Mouse (Mus musculus): Measurements from ENCODE around the gene Krtap28-10. TPM values are rescaled to one million over a fixed set of nuclear protein-coding genes. Genes with fewer than 3 reads are reported as not detected.

Gene Krtap28-10
- total and polyA plus RNA-seq, 3 experiments: not detected

- peaks cover 0 to 4% of the 10 kb centered on the region in 2 experiments; a peak in 1 of 4 replicates for H3K4me1 ChIP-seq (ENCODE audit: control insufficient read depth in 1 of 2, insufficient read depth in 2 of 2)
- H3K9me3 ChIP-seq (replicated peaks; ENCODE audit: low read length): no peaks in the 10 kb centered on the region
- TF ChIP-seq MAFK (IDR thresholded peaks at IDR 0.05; ENCODE audit: insufficient replicate concordance, low read length) (no peak), HCFC1 (IDR thresholded peaks at IDR 0.05; ENCODE audit: low read depth, low read length) (no peak), ETS1 (conservative IDR thresholded peaks at IDR 0.05; ENCODE audit: low read depth, low read length) (no peak), KAT2A (IDR thresholded peaks at IDR 0.05; ENCODE audit: insufficient replicate concordance, low read length) (no peak), GABPA (IDR thresholded peaks at IDR 0.05; ENCODE audit: insufficient replicate concordance, low read depth, low read length) (no peak)
- no peaks in the 10 kb centered on the region for H3K27me3 ChIP-seq (replicated peaks)
- H3K9ac ChIP-seq (ENCODE audit: insufficient read depth, low read depth): no peak overlapping the region
- H3K36me3 ChIP-seq (replicated peaks in 1 of 2; ENCODE audit: control insufficient read depth in 1 of 2, insufficient read depth in 1 of 2, low read length in 1 of 2): no peaks in the 10 kb centered on the region
- no peaks in the 10 kb centered on the region for H3K79me2 ChIP-seq (replicated peaks; ENCODE audit: control insufficient read depth, extremely low read depth, insufficient read depth, poor library complexity, severe bottlenecking)
- no peak for DNase-seq (ENCODE audit: extremely low read depth)
- dilution Hi-C loops (cut with MboI; ENCODE audit: extremely low pct_ligation_motif_present, extremely low pct_unique_long_range_greater_than_20kb, low sequenced_read_pairs): no loop called here
- H3K4me3 ChIP-seq (replicated peaks in 1 of 3; ENCODE audit: low read depth in 2 of 3, low read length in 2 of 3, poor library complexity in 1 of 3): no peak overlapping the region
- H3K4me2 ChIP-seq (ENCODE audit: insufficient read depth, low read depth, poor library complexity, severe bottlenecking): no peak overlapping the region; the same call in 1 of the 2 replicates
- in situ Hi-C loops (cut with MboI; ENCODE audit: low pct_ligation_motif_present, low pct_unique_long_range_greater_than_20kb, low sequenced_read_pairs): no loop called here
- H3K27ac ChIP-seq (ENCODE audit: insufficient read depth, low read depth): no peak overlapping the region
Measured at GRCm38 (mm10) chr1:83075526-83076189, 33.4 kb upstream of the Krtap28-10 start.

GRCm38 (mm10) chr1:83067205-83067604, 24.9 kb upstream of the Krtap28-10 start:
- Histone ChIP-seq H3K27ac (ENCODE audit: insufficient read depth, low read depth) (no peak overlapping the region), H3K79me2 (replicated peaks; ENCODE audit: control insufficient read depth, extremely low read depth, insufficient read depth, poor library complexity, severe bottlenecking) (no peaks in the 10 kb centered on the region), H3K4me1 (ENCODE audit: control insufficient read depth in 1 of 2, insufficient read depth in 2 of 2) (no peaks in the 10 kb centered on the region), H3K27me3 (replicated peaks) (no peaks in the 10 kb centered on the region), H3K9me3 (replicated peaks; ENCODE audit: low read length) (peaks cover 2% of the 10 kb centered on the region), H3K36me3 (replicated peaks in 1 of 2; ENCODE audit: control insufficient read depth in 1 of 2, insufficient read depth in 1 of 2, low read length in 1 of 2) (no peaks in the 10 kb centered on the region), H3K9ac (ENCODE audit: insufficient read depth, low read depth) (no peak overlapping the region), H3K4me2 (ENCODE audit: insufficient read depth, low read depth, poor library complexity, severe bottlenecking) (no peak overlapping the region), H3K4me3 (replicated peaks in 1 of 3; ENCODE audit: low read depth in 2 of 3, low read length in 2 of 3, poor library complexity in 1 of 3) (no peak overlapping the region)
- TF ChIP-seq EP300 (IDR thresholded peaks at IDR 0.05; ENCODE audit: low read length): no peak
- TF ChIP-seq CTCF (conservative IDR thresholded peaks at IDR 0.05 in 1 of 2, IDR thresholded peaks at IDR 0.05 in 1 of 2; ENCODE audit: low read depth in 2 of 2, low read length in 2 of 2): no peak
- no peak for TF ChIP-seq RCOR1 (conservative IDR thresholded peaks at IDR 0.05; ENCODE audit: low read depth, low read length)
- no peak for TF ChIP-seq JUN (IDR thresholded peaks at IDR 0.05; ENCODE audit: insufficient read depth, low read depth, low read length)
- TF ChIP-seq MAZ (IDR thresholded peaks at IDR 0.05; ENCODE audit: low read depth, low read length): no peak
- TF ChIP-seq E2F4 (IDR thresholded peaks at IDR 0.05; ENCODE audit: insufficient replicate concordance, low read depth, low read length): no peak
- no peak for TF ChIP-seq TCF12 (IDR thresholded peaks at IDR 0.05; ENCODE audit: low read depth, low read length)
- TF ChIP-seq SIN3A (IDR thresholded peaks at IDR 0.05; ENCODE audit: low read length): no peak
- TF ChIP-seq POLR2A (IDR thresholded peaks at IDR 0.05; ENCODE audit: low read depth, low read length): no peak
- dilution Hi-C loops (cut with MboI; ENCODE audit: extremely low pct_ligation_motif_present, extremely low pct_unique_long_range_greater_than_20kb, low sequenced_read_pairs) (no loop called here), in situ Hi-C loops (cut with MboI; ENCODE audit: low pct_ligation_motif_present, low pct_unique_long_range_greater_than_20kb, low sequenced_read_pairs) (loop anchor here (10.0 kb wide), 1 partner anchor 648 kb away; no protein-coding TSS in a partner anchor)
- no peak for DNase-seq (ENCODE audit: extremely low read depth)
